Mouse (Mus musculus) heart, postnatal 14 days (tissue): Measurements from ENCODE around the gene Zdhhc17. TPM values are rescaled to one million over a fixed set of nuclear protein-coding genes. Genes with fewer than 3 reads are reported as not detected.

Experiments used
- total RNA-seq, 2 experiments: library from RNA; stranded (reverse); gene quantifications; 2 replicates each; pipeline ENCODE4 v1.2.3; 2021

The Zdhhc17 gene
- total RNA-seq, 2 experiments from 2014 or later, result 23.7 to 25.8 TPM

Other genes with a start within 250 kb of the Zdhhc17 start
- gene Csrp2, start 90.4 kb downstream of the Zdhhc17 start, total RNA-seq, result 10 to 100 TPM; 92.6 to 95.4 TPM
- 10 to 100 TPM; 68.2 to 78.9 TPM for gene Osbpl8, start 154.6 kb upstream of the Zdhhc17 start, total RNA-seq